8 mouse cellular contexts compared by ENCODE assay signal in genomic region chr11:69325628-69326407, GRCm38 (mm10). TPM values are rescaled to one million over a fixed set of nuclear protein-coding genes. Genes with fewer than 3 reads are reported as not detected.
DNase-seq lines count a peak whose midpoint lies in the region; ATAC-seq and TF ChIP-seq lines count a peak whose summit lies in the region.

Kcnab3 (plus strand) TSS chr11:69326258.

- peak within 1 kb of the TSS; percentile 62 for H3K9ac ChIP-seq in hindbrain, embryonic 11.5 days (ENCODE audit: low read depth, low read length)

- peak within 1 kb of the TSS; percentile 73 for H3K4me3 ChIP-seq in G1E (ENCODE audit: low read depth, low read length)
- H3K4me3 ChIP-seq in cerebellum, adult 2 months (replicated peaks; ENCODE audit: insufficient read depth, low read depth, low read length), result peak within 1 kb of the TSS; percentile 67
- H3K4me3 ChIP-seq in hindbrain, embryonic 11.5 days (ENCODE audit: low read depth, low read length), result peak within 1 kb of the TSS; percentile 46

- TF ChIP-seq CTCF in G1E (IDR thresholded peaks at IDR 0.05; ENCODE audit: low read depth, low read length), result no peak
- TF ChIP-seq CTCF in cerebellum, adult 2 months (IDR thresholded peaks at IDR 0.05; ENCODE audit: borderline replicate concordance, insufficient read depth, low read depth, low read length), result no peak

- peak within 1 kb of the TSS; percentile 93 for H3K4me2 ChIP-seq in hindbrain, embryonic 11.5 days (replicated peaks; ENCODE audit: low read depth, low read length)

- H3K9me3 ChIP-seq in G1E (replicated peaks), result no peaks in the 10 kb centered on the region
- H3K9me3 ChIP-seq in hindbrain, embryonic 11.5 days (ENCODE audit: control insufficient read depth, low read length), result no peaks in the 10 kb centered on the region

- peaks cover 18% of the 10 kb centered on the region for H3K36me3 ChIP-seq in G1E (replicated peaks)
- H3K36me3 ChIP-seq in hindbrain, embryonic 11.5 days (ENCODE audit: control insufficient read depth, insufficient read depth, low read length), result no peaks in the 10 kb centered on the region

- H3K27me3 ChIP-seq in G1E (ENCODE audit: insufficient read depth, low read length), result peaks cover 43% of the 10 kb centered on the region
- no peaks in the 10 kb centered on the region for H3K27me3 ChIP-seq in cerebellum, adult 2 months (ENCODE audit: control insufficient read depth, insufficient read depth, low read length)
- H3K27me3 ChIP-seq in hindbrain, embryonic 11.5 days (ENCODE audit: control insufficient read depth, insufficient read depth, low read length), result peaks cover 13% of the 10 kb centered on the region

- peak; percentile 52; the same call in 1 of the 2 replicates for TF ChIP-seq POLR2A in cerebellum, adult 2 months (IDR thresholded peaks at IDR 0.05; ENCODE audit: borderline replicate concordance, insufficient read depth, low read length)

- DNase-seq in G1E (ENCODE audit: low spot score), result peak; percentile 82
- peak; percentile 74 to 82 for DNase-seq in cerebellum, adult 2 months
- DNase-seq in hindbrain, embryonic 11.5 days (ENCODE audit: low spot score), result peak; percentile 89
- DNase-seq in layer of hippocampus, postnatal 10 days (ENCODE audit: low spot score in 2 of 2), result peak; percentile 81 to 82
- DNase-seq in lung, postnatal 10 days, result peak; percentile 95
- peak; percentile 68 for DNase-seq in ovary, postnatal 14 days (ENCODE audit: low spot score)
- peak; percentile 83 for DNase-seq in thymus, postnatal 10 days (ENCODE audit: low spot score in 2 of 2)

- ATAC-seq in G1E (ENCODE audit: extremely low read depth, insufficient number of reproducible peaks, low FRiP score, poor library complexity, severe bottlenecking), result peak; percentile 62
- peak; percentile 62 for ATAC-seq in frontal cortex, adult (ENCODE audit: low TSS enrichment)
- peak; percentile 60; the same call in 1 of the 2 replicates for ATAC-seq in hindbrain, embryonic 11.5 days (ENCODE audit: low FRiP score)

- 11% methylated on average over 26 of the region's 26 CpGs for WGBS in cerebellum, adult 2 months
- WGBS in hindbrain, embryonic 11.5 days, result 12% methylated on average over 26 of the region's 26 CpGs

- H3K27ac ChIP-seq in cerebellum, adult 2 months (ENCODE audit: insufficient read depth, low read length), result no peak within 1 kb of the TSS
- H3K27ac ChIP-seq in hindbrain, embryonic 11.5 days (ENCODE audit: low read depth, low read length), result no peak within 1 kb of the TSS

- peaks cover 57% of the 10 kb centered on the region for H3K4me1 ChIP-seq in G1E (ENCODE audit: insufficient read depth, low read depth, low read length)
- H3K4me1 ChIP-seq in cerebellum, adult 2 months (ENCODE audit: control insufficient read depth, insufficient read depth, low read length), result peaks cover 6% of the 10 kb centered on the region
- peaks cover 10% of the 10 kb centered on the region for H3K4me1 ChIP-seq in hindbrain, embryonic 11.5 days (replicated peaks; ENCODE audit: control insufficient read depth, insufficient read depth, low read length)

RNA-seq across cellular contexts. Expression of gene Kcnab3, which starts in this region (rescaled TPM):
- total RNA-seq in G1E (2014; fragmentation: Nextera tagmentation) (0.58 and 1.2 TPM in 2 replicates), G1E (2017) (0.60 and 0.64 TPM in 2 replicates)
- polyA plus RNA-seq in G1E (2012), result 0.27 and 0.33 TPM in 2 replicates
- 93.6 and 117 TPM in 2 replicates for polyA plus RNA-seq in cerebellum, adult 2 months (2012; rRNA removed)
- polyA plus RNA-seq in hindbrain, embryonic 11.5 days (2014; fragmentation: Nextera tagmentation; extraction: Ambion mirVana), result 1.4 and 3.0 TPM in 2 replicates
- total RNA-seq in layer of hippocampus, postnatal 10 days (2021), result 10 to 100 TPM; 12.3 to 14.7 TPM

Comparison
In these comparisons a context has a peak if more than half of its experiments do, and no peak if none do; other contexts are left out.
1. RNA of gene Kcnab3 (total RNA-seq): 12.3 to 14.7 TPM in layer of hippocampus, postnatal 10 days; 0.58 to 1.2 TPM in G1E; every median in the first group is over 4 times any median in the second.
2. RNA of gene Kcnab3 (polyA plus RNA-seq): 93.6 to 117 TPM in cerebellum, adult 2 months; 1.4 to 3.0 TPM in hindbrain, embryonic 11.5 days and 0.27 to 0.33 TPM in G1E; every median in the first group is over 10 times any median in the second.
3. Peak in every context shown above with its lines, with median percentiles within 50 percentile points of each other: ATAC-seq, DNase-seq and H3K4me3 ChIP-seq.